Mouse (Mus musculus) MEL (cell line): ENCODE measurements around the gene Dock3. TPM values are rescaled to one million over a fixed set of nuclear protein-coding genes. Genes with fewer than 3 reads are reported as not detected.

Source experiments
- DNase-seq: peaks from one replicate; pipeline ENCODE4 v3.0.0; 2011; ENCODE audit warnings: low read depth, low spot score
- H3K27ac ChIP-seq: 2 replicates; pipeline ENCODE4 v1.5.1; 2012; ENCODE audit warnings: low read depth, mild to moderate bottlenecking, control low read depth, low read length, moderate library complexity; ENCODE audit not compliant: control insufficient read depth
- H3K27me3 ChIP-seq, 2 experiments: fragments of 150-350 bp in 1 of 2; sonication (generic) in 1 of 2; 2 replicates each; pipeline ENCODE4 v1.6.1; 2012; ENCODE audit warnings: low read length in 2 of 2, mild to moderate bottlenecking in 2 of 2, improper control_type of control experiment in 1 of 2, moderate library complexity in 1 of 2; ENCODE audit not compliant: insufficient read depth in 2 of 2, control insufficient read depth in 1 of 2
- H3K36me3 ChIP-seq, 2 experiments: 2 replicates each; pipeline ENCODE4 v1.6.1; 2012 to 2014; ENCODE audit warnings: low read length in 2 of 2, improper control_type of control experiment in 1 of 2, inconsistent platforms in 1 of 2, mild to moderate bottlenecking in 1 of 2; ENCODE audit not compliant: insufficient read depth in 2 of 2, control insufficient read depth in 1 of 2
- H3K4me1 ChIP-seq, 2 experiments: fragments of 150-350 bp in 1 of 2; sonication (generic) in 1 of 2; 2 replicates each; pipeline ENCODE4 v1.6.1; 2012; ENCODE audit warnings: low read length in 2 of 2, improper control_type of control experiment in 1 of 2, mild to moderate bottlenecking in 1 of 2; ENCODE audit not compliant: insufficient read depth in 2 of 2, control insufficient read depth in 1 of 2
- H3K4me3 ChIP-seq, 2 experiments: fragments of 150-350 bp in 1 of 2; sonication (generic) in 1 of 2; 2 replicates each; pipeline ENCODE4 v1.5.1; 2012; ENCODE audit warnings: low read depth in 2 of 2, low read length in 2 of 2, mild to moderate bottlenecking in 2 of 2, moderate library complexity in 2 of 2, control low read depth in 1 of 2, improper control_type of control experiment in 1 of 2; ENCODE audit not compliant: control insufficient read depth in 1 of 2, insufficient read depth in 1 of 2
- H3K79me2 ChIP-seq: 2 replicates; pipeline ENCODE4 v1.6.1; 2012; ENCODE audit warnings: mild to moderate bottlenecking, low read length, moderate library complexity; ENCODE audit not compliant: control insufficient read depth, poor library complexity, insufficient read depth
- H3K9ac ChIP-seq: 2 replicates; pipeline ENCODE4 v1.6.1; 2012; ENCODE audit warnings: low read depth, mild to moderate bottlenecking, control low read depth, low read length, moderate library complexity; ENCODE audit not compliant: control insufficient read depth, poor library complexity, severe bottlenecking
- H3K9me3 ChIP-seq: fragments of 150-350 bp; sonication (generic); replicated peaks from 2 replicates; pipeline ENCODE4 v1.6.1; 2012; ENCODE audit warnings: mild to moderate bottlenecking, low read length, improper control_type of control experiment, moderate library complexity; ENCODE audit not compliant: insufficient read depth
- CHD1 ChIP-seq: IDR thresholded peaks from 2 replicates; pipeline ENCODE4 v1.6.1; 2012; ENCODE audit warnings: low read depth, mild to moderate bottlenecking, inconsistent platforms, low read length, improper control_type of control experiment
- CTCF ChIP-seq, 3 experiments: IDR thresholded peaks in 2 of 3; conservative IDR thresholded peaks in 1 of 3; 2 replicates each; pipeline ENCODE4 v1.5.1; 2011 to 2012; ENCODE audit warnings: low read length in 3 of 3, low read depth in 2 of 3, mild to moderate bottlenecking in 2 of 3, improper control_type of control experiment in 1 of 3, inconsistent platforms in 1 of 3, mixed read lengths in 1 of 3, moderate library complexity in 1 of 3; ENCODE audit not compliant: control insufficient read depth in 1 of 3, insufficient read depth in 1 of 3, poor library complexity in 1 of 3, severe bottlenecking in 1 of 3
- E2F4 ChIP-seq: IDR thresholded peaks from 2 replicates; pipeline ENCODE4 v1.6.1; 2011; ENCODE audit warnings: low read depth, low read length, improper control_type of control experiment, borderline replicate concordance
- ETS1 ChIP-seq: IDR thresholded peaks from 2 replicates; pipeline ENCODE4 v1.6.1; 2012; ENCODE audit warnings: low read depth, mild to moderate bottlenecking, inconsistent platforms, low read length, improper control_type of control experiment, moderate library complexity
- GATA1 ChIP-seq: IDR thresholded peaks from 2 replicates; pipeline ENCODE4 v1.6.1; 2011; ENCODE audit warnings: low read depth, low read length, improper control_type of control experiment
- JUND ChIP-seq: IDR thresholded peaks from 2 replicates; pipeline ENCODE4 v1.6.1; 2011; ENCODE audit warnings: low read depth, mild to moderate bottlenecking, improper control_type of control experiment, low read length
- MAFK ChIP-seq: IDR thresholded peaks from 2 replicates; pipeline ENCODE4 v1.6.1; 2011; ENCODE audit warnings: low read depth, mild to moderate bottlenecking, low read length, improper control_type of control experiment, borderline replicate concordance
- MAX ChIP-seq: IDR thresholded peaks from 2 replicates; pipeline ENCODE4 v1.6.1; 2011; ENCODE audit warnings: low read length, improper control_type of control experiment
- MAZ ChIP-seq: IDR thresholded peaks from 2 replicates; pipeline ENCODE4 v1.6.1; 2012; ENCODE audit warnings: low read depth, mild to moderate bottlenecking, inconsistent platforms, low read length, improper control_type of control experiment
- MXI1 ChIP-seq: IDR thresholded peaks from 2 replicates; pipeline ENCODE4 v1.6.1; 2011; ENCODE audit warnings: mild to moderate bottlenecking, low read depth, low read length, improper control_type of control experiment
- MYB ChIP-seq: IDR thresholded peaks from 2 replicates; pipeline ENCODE4 v1.6.1; 2011; ENCODE audit warnings: mild to moderate bottlenecking, low read depth, low read length, improper control_type of control experiment
- MYC ChIP-seq: IDR thresholded peaks from 2 replicates; pipeline ENCODE4 v1.6.1; 2011; ENCODE audit warnings: low read depth, mild to moderate bottlenecking, low read length, improper control_type of control experiment, moderate library complexity
- POLR2AphosphoS2 ChIP-seq: IDR thresholded peaks from 2 replicates; pipeline ENCODE4 v1.6.1; 2011; ENCODE audit warnings: low read length, improper control_type of control experiment
- RAD21 ChIP-seq: IDR thresholded peaks from 2 replicates; pipeline ENCODE4 v1.6.1; 2011; ENCODE audit warnings: mild to moderate bottlenecking, low read depth, low read length, improper control_type of control experiment
- SMC3 ChIP-seq: IDR thresholded peaks from 2 replicates; pipeline ENCODE4 v1.6.1; 2011; ENCODE audit warnings: low read depth, low read length, improper control_type of control experiment
- TAL1 ChIP-seq: IDR thresholded peaks from 2 replicates; pipeline ENCODE4 v1.6.1; 2012; ENCODE audit warnings: mild to moderate bottlenecking, inconsistent platforms, low read length, moderate library complexity, mixed read lengths
- TCF12 ChIP-seq: IDR thresholded peaks from 2 replicates; pipeline ENCODE4 v1.6.1; 2014; ENCODE audit warnings: low read depth, mild to moderate bottlenecking, inconsistent platforms, low read length, improper control_type of control experiment, moderate library complexity
- UBTF ChIP-seq: IDR thresholded peaks from 2 replicates; pipeline ENCODE4 v1.6.1; 2012; ENCODE audit warnings: low read depth, mild to moderate bottlenecking, inconsistent platforms, low read length, improper control_type of control experiment, moderate library complexity, borderline replicate concordance; ENCODE audit not compliant: insufficient read depth
- USF1 ChIP-seq: IDR thresholded peaks from 2 replicates; pipeline ENCODE4 v1.6.1; 2014; ENCODE audit warnings: low read depth, mild to moderate bottlenecking, inconsistent platforms, low read length, improper control_type of control experiment, moderate library complexity
- USF2 ChIP-seq, 2 experiments: IDR thresholded peaks; 2 replicates each; pipeline ENCODE4 v1.6.1; 2011 to 2012; ENCODE audit warnings: improper control_type of control experiment in 2 of 2, low read length in 2 of 2, borderline replicate concordance in 1 of 2, inconsistent platforms in 1 of 2, low read depth in 1 of 2, mild to moderate bottlenecking in 1 of 2; ENCODE audit not compliant: insufficient read depth in 1 of 2
- ZKSCAN1 ChIP-seq: IDR thresholded peaks from 2 replicates; pipeline ENCODE4 v1.6.1; 2012; ENCODE audit warnings: low read depth, mild to moderate bottlenecking, inconsistent platforms, low read length, improper control_type of control experiment, moderate library complexity
- ZMIZ1 ChIP-seq: IDR thresholded peaks from 2 replicates; pipeline ENCODE4 v1.6.1; 2012; ENCODE audit warnings: low read depth, mild to moderate bottlenecking, inconsistent platforms, low read length, improper control_type of control experiment, moderate library complexity
- ZNF384 ChIP-seq: IDR thresholded peaks from 2 replicates; pipeline ENCODE4 v1.6.1; 2012; ENCODE audit warnings: low read depth, mild to moderate bottlenecking, inconsistent platforms, low read length, improper control_type of control experiment
- polyA plus RNA-seq, 2 experiments: library from polyadenylated mRNA; stranded (reverse) in 1 of 2; unstranded in 1 of 2; fragments of >175 nt in 1 of 2; fragments of >200 nt in 1 of 2; gene quantifications; 2 replicates each; pipeline versions ENCODE4 v1.2.1 to v1.2.4; 2012; ENCODE audit warnings: low replicate concordance in 2 of 2, low read depth in 1 of 2; ENCODE audit not compliant: insufficient read length in 2 of 2, insufficient read depth in 1 of 2, missing spikeins in 1 of 2
- total RNA-seq: library from RNA; depleted of rRNA; stranded (reverse); fragments of 300-350 nt; gene quantifications from 2 replicates; pipeline ENCODE4 v1.2.3, GENCODE M21; 2012

The Dock3 gene
- total and polyA plus RNA-seq, 3 experiments = 0.03 to 0.08 TPM; not detected in 1

DNA sequence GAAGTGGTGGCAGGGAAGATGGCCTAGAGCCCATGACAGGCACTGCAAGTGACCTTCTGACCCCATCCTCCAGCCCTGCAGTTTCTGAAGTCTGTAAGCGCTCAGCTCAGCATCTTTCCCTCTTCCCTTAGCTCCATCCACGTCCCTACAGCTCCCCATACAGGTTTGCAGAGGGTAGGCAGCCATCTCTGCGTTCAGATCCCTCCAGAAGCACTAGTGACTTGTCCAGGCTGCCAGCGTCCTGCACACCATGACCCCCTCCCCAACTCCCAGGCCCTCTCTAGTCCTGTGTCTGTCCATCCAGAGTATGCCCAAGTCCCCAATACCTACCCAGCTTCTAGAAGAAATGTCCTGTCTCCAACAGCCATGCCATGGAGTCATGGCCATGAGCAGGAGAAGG, 46.4 kb upstream of the Dock3 start:
- no peak for TF ChIP-seq TCF12
- no peak for TF ChIP-seq GATA1
- TF ChIP-seq CHD1 = no peak
- no peak for TF ChIP-seq TAL1
- TF ChIP-seq MXI1 = no peak
- no peak for TF ChIP-seq ZKSCAN1
- no peak for TF ChIP-seq MAZ
- TF ChIP-seq ETS1 = no peak
- TF ChIP-seq USF1 = no peak
- no peak for TF ChIP-seq CTCF (IDR thresholded peaks at IDR 0.05 in 2 of 3, conservative IDR thresholded peaks at IDR 0.05 in 1 of 3; ENCODE audit: control insufficient read depth in 1 of 3, insufficient read depth in 1 of 3, low read depth in 2 of 3, low read length in 3 of 3, poor library complexity in 1 of 3, severe bottlenecking in 1 of 3)
- no peak for TF ChIP-seq USF2 (IDR thresholded peaks at IDR 0.05; ENCODE audit: borderline replicate concordance in 1 of 2, insufficient read depth in 1 of 2, low read depth in 1 of 2, low read length in 2 of 2)
- no peak for TF ChIP-seq ZNF384
- TF ChIP-seq MAX = no peak
- no peak for TF ChIP-seq E2F4
- no peak for TF ChIP-seq UBTF
- no peak for TF ChIP-seq POLR2AphosphoS2
- no peak for TF ChIP-seq RAD21
- TF ChIP-seq MYB = no peak
- no peak for TF ChIP-seq JUND
- TF ChIP-seq MYC = no peak
- TF ChIP-seq, all 39 proteins: peak for 0
- Histone ChIP-seq H3K4me3 (no peak overlapping the region), H3K9me3 (no peaks in the 10 kb centered on the region), H3K9ac (no peak overlapping the region), H3K27me3 (no peaks in the 10 kb centered on the region), H3K4me1 (peaks cover 13 to 30% of the 10 kb centered on the region in 2 experiments), H3K79me2 (no peaks in the 10 kb centered on the region), H3K27ac (no peak overlapping the region), H3K36me3 (peaks cover 0 to 16% of the 10 kb centered on the region in 2 experiments; a peak in 2 of 4 replicates)
- no peak for DNase-seq

DNA sequence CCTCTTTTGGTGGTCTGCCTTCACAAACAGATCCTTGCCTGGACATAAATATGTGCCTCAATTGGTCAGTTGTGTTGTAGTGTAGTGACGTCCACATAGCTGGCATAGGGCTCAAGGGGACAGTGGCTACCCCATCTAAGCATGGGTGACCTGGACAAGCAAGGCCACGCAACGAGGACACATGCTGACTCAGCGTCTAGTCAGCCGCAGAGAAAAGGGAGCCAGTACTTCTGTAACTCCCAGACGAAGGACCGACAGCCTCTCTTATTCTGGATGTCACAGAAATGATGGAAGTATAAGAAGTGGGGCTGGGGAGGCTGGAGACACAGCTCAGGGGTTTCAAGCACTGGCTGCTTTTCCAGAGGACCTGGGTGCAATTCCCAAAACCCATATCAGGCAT, 45.9 kb upstream of the Dock3 start:
- Histone ChIP-seq H3K27me3 (no peaks in the 10 kb centered on the region), H3K4me1 (peaks cover 17 to 33% of the 10 kb centered on the region in 2 experiments), H3K9ac (no peak overlapping the region), H3K9me3 (no peaks in the 10 kb centered on the region), H3K79me2 (no peaks in the 10 kb centered on the region), H3K27ac (no peak overlapping the region), H3K36me3 (peaks cover 0 to 20% of the 10 kb centered on the region in 2 experiments; a peak in 2 of 4 replicates), H3K4me3 (no peak overlapping the region)
- no peak for DNase-seq
- 0 out of 2 replicates have a peak, but pooled peaks have one; percentile 45 for TF ChIP-seq MAFK
- TF ChIP-seq SMC3 = no peak
- TF ChIP-seq ZMIZ1 = no peak
- TF ChIP-seq USF2 (IDR thresholded peaks at IDR 0.05; ENCODE audit: borderline replicate concordance in 1 of 2, insufficient read depth in 1 of 2, low read depth in 1 of 2, low read length in 2 of 2) = no peak
- TF ChIP-seq, all 39 proteins: peak for 1
